Comparison of ENCODE assay signal across 8 mouse cellular contexts in the genomic region with DNA sequence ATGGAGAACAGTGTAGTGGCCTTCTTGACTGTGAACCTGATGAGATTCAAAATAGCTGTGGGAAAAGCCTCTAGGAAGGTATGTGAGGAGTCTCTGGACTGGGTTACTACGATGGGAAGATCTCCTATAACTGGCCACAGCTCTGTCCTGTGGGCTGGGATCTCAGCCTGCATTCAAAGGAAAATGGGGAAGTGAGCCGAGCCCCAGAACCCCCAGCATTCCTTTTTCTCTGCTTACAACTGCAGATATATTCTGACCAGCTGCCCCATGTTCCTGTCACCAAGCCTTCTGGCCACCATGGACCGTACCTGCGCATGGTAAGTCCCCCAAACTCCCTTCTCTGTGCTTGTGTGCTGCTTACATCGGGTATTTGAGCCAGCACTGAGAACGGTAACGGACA. TPM values are rescaled to one million over a fixed set of nuclear protein-coding genes. Genes with fewer than 3 reads are reported as not detected.
DNase-seq lines count a peak whose midpoint lies in the region; ATAC-seq lines count a peak whose summit lies in the region.

Ntpcr (plus strand) TSS at position 218 of the 400 bp plus-strand sequence.

- no peak within 1 kb of the TSS for H3K4me3 ChIP-seq in intestine, embryonic 14.5 days (ENCODE audit: low read depth, low read length)
- H3K4me3 ChIP-seq in megakaryocyte, embryonic 14.5 days (replicated peaks) = peak within 1 kb of the TSS; percentile 62

- no peaks in the 10 kb centered on the region for H3K9me3 ChIP-seq in intestine, embryonic 14.5 days (ENCODE audit: control insufficient read depth, low read length)
- no peaks in the 10 kb centered on the region for H3K9me3 ChIP-seq in megakaryocyte, embryonic 14.5 days

- peak; percentile 92 for DNase-seq in heart, adult 11 months
- DNase-seq in heart, adult 9 months (ENCODE audit: low spot score in 2 of 2) = no peak
- no peak for DNase-seq in adrenal gland, postnatal 14 days
- no peak for DNase-seq in gastrocnemius, postnatal 36 days
- DNase-seq in intestine, embryonic 14.5 days (ENCODE audit: low spot score) = no peak
- no peak for DNase-seq in frontal cortex, postnatal 25 days (ENCODE audit: low spot score in 2 of 2)

- H3K36me3 ChIP-seq in intestine, embryonic 14.5 days (ENCODE audit: control insufficient read depth, insufficient read depth, low read length) = no peaks in the 10 kb centered on the region
- no peaks in the 10 kb centered on the region for H3K36me3 ChIP-seq in megakaryocyte, embryonic 14.5 days (replicated peaks; ENCODE audit: low read length)

- ATAC-seq in intestine, embryonic 14.5 days (replicated peaks; ENCODE audit: low FRiP score, low TSS enrichment, low read depth) = no peak
- ATAC-seq in erythroid progenitor cell, adult 5-6 weeks (replicated peaks; ENCODE audit: low FRiP score, poor library complexity, severe bottlenecking) = no peak

- no peaks in the 10 kb centered on the region for H3K27me3 ChIP-seq in intestine, embryonic 14.5 days (replicated peaks; ENCODE audit: control insufficient read depth, insufficient read depth, low read length)
- peaks cover 4% of the 10 kb centered on the region for H3K27me3 ChIP-seq in megakaryocyte, embryonic 14.5 days (replicated peaks)

- H3K4me1 ChIP-seq in intestine, embryonic 14.5 days (replicated peaks; ENCODE audit: control insufficient read depth, insufficient read depth, low read length) = peaks cover 3% of the 10 kb centered on the region; the same call in 1 of the 2 replicates
- H3K4me1 ChIP-seq in megakaryocyte, embryonic 14.5 days = peaks cover 51% of the 10 kb centered on the region

- intact Hi-C loops in gastrocnemius, postnatal 36 days (cut with DNase I) = no loop called here

- no peak within 1 kb of the TSS for H3K27ac ChIP-seq in intestine, embryonic 14.5 days (ENCODE audit: low read depth)

- H3K9ac ChIP-seq in intestine, embryonic 14.5 days (ENCODE audit: low read length) = no peak within 1 kb of the TSS

- 77% methylated on average over 7 of the region's 7 CpGs for WGBS in intestine, embryonic 14.5 days

- H3K4me2 ChIP-seq in intestine, embryonic 14.5 days (ENCODE audit: low read length) = no peak within 1 kb of the TSS

RNA-seq across cellular contexts. Expression of gene Ntpcr, which starts in this region (rescaled TPM):
- total RNA-seq in adrenal gland, postnatal 14 days (2021) = 14.3 TPM in 2 replicates
- 10 to 100 TPM; 11.4 to 11.6 TPM for total RNA-seq in gastrocnemius, postnatal 36 days (2021)
- polyA plus RNA-seq in intestine, embryonic 14.5 days (2014; fragmentation: Nextera tagmentation; extraction: Ambion mirVana) = 34.8 and 35.7 TPM in 2 replicates
- polyA plus RNA-seq in megakaryocyte, embryonic 14.5 days (2012; ENCODE audit: insufficient read depth, low replicate concordance) = 9.2 and 15.5 TPM in 2 replicates
- total RNA-seq in erythroid progenitor cell, adult 5-6 weeks (2015; ENCODE audit: low replicate concordance) = 8.3 and 8.8 TPM in 2 replicates
- not detected in 2 replicates for total RNA-seq in erythroid progenitor cell, adult 5-6 weeks (2017; ENCODE audit: low replicate concordance)
